Mouse (Mus musculus) heart, postnatal 14 days (tissue): ENCODE measurements around the gene Ostc. TPM values are rescaled to one million over a fixed set of nuclear protein-coding genes. Genes with fewer than 3 reads are reported as not detected.

ENCODE experiments used
- DNase-seq, 2 experiments: peaks; one replicate each; pipeline ENCODE4 v3.0.0; 2021 to 2022
- intact Hi-C: fragments of 180-260 bp; cut with DNase I; formaldehyde crosslinking; loops from one replicate; pipeline ENCODE4 v1.15.1; 2025
- long read RNA-seq, 2 experiments: library from polyadenylated mRNA; stranded (forward); transcript quantifications; one replicate each; pipeline ENCODE4 v2.0.0; 2021
- total RNA-seq, 2 experiments: library from RNA; stranded (reverse); gene quantifications; 2 replicates each; pipeline ENCODE4 v1.2.3; 2021

Ostc gene
- 10 to 100 TPM; 42.1 to 55.0 TPM for total RNA-seq
- long read RNA-seq, experiment 1, transcript Ostc-201 (4 exons, 1,067 nt), result major isoform, 74 of 82 reads
- long read RNA-seq, experiment 1, partial matches to known transcripts, result 3 of 82 reads
- long read RNA-seq, experiment 1, other reads (novel, unspliced or antisense), result 2 of 82 reads
- long read RNA-seq, experiment 2, transcript Ostc-201 (4 exons, 1,067 nt), result major isoform, 44 of 46 reads
- long read RNA-seq, experiment 2, partial matches to known transcripts, result 0 of 46 reads
- long read RNA-seq, experiment 2, other reads (novel, unspliced or antisense), result 1 of 46 reads

DNA sequence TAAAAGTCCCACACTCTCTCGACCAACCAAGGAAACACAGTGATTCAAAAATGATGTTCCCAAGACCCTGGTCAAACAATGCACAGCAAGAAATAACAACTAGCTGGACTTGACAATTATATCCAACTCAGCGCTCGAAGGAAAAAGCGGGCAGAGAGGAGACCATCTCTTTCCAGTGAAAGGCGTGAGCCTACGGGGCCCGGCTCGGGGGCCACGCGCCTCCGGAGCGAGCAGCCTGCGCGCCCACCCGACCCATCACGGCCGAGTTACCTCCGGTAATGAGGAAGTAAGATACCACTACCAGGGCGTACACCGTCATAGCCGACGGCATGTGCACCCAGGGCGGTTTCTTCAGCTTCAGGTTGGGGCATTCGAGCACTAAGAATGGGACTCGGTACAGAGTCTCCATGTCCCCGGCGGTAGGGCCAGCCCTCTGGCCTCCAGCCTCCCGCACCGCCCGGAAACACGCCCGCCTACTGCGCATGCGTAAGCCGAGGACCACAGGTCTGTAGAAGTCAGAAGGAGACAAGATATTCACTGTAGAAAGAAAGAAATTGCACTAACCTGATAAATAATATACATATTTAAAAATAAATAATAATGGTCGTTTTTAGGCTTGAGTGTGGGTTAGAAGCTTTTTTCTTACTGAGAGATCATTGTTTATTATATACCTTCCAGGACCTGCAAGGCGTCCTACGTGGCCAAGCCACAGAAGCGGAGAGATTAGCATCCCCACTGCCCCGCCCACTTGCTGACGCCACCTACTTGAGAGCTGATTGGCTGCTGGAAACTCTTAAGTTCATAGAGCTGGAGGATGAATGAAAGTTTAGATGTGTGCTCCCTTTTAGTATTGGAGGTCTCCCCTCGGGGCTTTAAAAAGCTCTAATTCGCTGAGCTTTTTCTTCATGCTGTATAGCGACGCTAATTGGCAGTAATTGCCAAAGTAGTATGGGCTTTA, at the start of gene Ostc:
TSS of gene Ostc (minus strand) at position 478 of the 958 bp plus-strand sequence.
- intact Hi-C loops, result no loop called here
- peak; percentile 94 to 95 for DNase-seq

DNA sequence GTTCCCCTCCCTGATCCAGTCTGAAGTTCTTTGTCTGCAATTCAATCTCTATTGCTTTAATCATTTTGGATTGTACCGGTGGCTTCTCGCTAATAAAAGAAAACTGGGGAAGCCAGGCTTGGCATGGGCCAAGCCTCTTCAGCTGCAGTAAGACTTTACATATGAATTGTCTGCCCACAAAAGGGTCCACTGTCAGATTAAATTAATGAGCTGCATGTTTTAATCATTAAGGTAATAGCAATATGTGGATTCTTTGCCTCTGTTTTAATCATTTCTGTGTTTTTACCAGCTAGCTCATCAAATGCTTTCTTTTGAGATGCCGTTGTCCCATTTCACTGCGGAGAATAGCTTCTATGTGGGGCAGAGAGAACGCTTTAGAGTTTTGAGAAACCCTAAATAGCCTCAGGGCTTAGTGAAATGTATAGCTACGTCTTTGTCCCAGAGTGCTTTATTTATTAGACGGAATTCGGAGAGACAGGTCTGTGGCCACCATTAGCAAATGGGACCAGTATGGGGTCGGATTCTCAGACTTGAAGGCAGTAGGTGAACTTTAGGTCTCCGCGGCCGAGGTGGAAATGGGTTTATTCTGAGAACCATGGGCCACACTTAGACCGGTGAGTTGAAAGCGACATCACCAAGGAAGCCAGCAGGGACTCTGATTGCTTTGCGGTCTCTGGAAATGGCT, 49.1 kb upstream of the Ostc start:
- DNase-seq, result no peak
- intact Hi-C loops, result no loop called here

DNA sequence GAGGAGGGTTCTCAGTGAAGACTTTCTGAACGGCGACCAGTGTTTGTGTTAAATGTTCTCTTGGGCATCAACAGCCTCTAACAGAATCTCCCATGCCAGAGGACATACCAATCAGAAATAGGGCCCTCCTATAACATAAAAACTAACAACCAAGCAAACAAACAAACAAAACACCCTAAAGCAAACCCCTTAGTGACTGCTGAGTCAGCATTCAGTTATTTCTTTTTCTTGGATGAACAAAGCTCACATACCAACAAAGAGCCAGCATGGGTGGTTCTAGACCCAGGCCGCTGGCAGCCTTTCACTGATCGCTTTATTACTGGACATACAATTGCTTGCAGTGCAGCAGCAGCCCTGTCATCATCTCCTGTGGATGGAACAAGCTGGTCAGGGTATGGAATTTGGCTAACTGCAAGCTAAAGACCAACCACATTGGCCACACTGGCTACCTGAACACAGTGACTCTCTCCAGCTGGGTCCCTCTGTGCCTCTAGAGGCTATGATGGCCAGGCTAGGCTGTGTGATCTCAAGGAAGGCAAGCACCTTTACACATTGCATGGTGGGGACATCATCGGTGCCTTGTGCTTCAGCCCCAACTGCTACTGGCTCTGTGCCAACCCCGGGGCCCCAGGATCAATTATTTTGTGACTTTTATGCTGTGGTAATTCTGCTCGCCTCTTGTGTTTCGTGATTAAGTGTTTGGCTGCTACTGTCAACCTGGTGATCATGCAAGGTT, 48.0 kb upstream of the Ostc start:
- DNase-seq, result no peak
- intact Hi-C loops, result no loop called here

DNA sequence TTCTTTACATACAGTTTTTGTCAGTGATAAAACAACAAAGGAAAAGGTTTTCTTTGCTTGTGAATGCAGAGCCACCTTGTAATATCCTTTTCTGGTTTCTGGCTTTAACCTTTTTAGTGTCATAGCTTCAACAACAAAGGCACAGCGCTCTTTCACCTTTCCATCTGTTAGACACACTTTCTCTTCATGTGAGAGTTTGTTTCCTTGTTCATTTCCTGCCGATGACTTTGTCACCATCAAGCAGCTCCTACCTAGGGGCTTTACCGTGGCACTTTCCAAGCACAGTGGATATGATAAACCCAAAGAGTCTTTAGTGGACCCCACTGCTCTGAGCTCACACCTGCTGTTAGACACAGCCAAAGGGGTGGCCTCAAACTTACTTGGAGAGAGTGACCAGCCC, 40.0 kb upstream of the Ostc start:
- intact Hi-C loops, result no loop called here
- no peak for DNase-seq

DNA sequence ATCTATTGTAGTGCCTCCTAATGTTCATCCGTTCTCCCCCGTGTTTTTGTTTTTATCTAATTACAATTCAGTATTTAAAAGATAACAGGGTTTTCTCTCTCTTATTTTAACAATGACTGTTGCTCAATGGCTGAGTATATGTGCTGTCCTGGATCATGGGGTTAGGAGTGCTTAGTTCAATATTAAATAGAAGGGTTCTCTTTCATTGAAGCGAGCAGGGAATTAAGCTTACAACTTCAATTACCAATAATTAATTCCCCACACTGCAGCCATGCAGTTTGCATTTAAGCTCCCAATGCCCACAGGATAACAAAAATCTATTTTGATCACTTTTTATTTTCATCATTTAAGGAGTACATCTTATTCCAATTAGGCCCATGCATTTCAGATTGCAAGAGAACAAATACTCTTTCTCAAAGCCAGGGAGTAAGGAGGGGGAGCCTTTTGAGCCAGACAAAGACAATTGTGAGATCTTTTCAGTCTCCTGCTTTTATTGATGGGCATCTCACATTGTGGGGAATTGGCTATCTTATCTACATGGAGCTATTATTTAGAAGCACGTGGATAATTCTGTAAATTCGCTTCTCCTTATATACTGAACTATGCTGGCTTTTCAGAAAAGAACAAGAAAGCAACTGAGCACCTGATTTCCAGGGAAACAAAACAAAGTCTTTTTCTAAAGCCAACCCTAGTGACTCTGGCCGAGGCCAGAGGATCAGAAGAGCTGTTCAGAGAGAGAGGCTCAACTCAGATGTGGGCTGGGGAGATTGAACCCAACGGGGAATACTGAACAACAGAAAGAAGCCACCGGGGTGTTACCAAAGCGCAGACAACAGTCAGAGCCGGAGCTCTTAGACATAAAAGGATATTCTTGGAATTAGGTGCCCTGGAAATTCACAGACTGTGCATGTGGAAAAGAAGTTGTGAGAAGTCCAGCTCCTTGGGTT, 37.7 kb upstream of the Ostc start:
- DNase-seq, result no peak
- intact Hi-C loops, result no loop called here

DNA sequence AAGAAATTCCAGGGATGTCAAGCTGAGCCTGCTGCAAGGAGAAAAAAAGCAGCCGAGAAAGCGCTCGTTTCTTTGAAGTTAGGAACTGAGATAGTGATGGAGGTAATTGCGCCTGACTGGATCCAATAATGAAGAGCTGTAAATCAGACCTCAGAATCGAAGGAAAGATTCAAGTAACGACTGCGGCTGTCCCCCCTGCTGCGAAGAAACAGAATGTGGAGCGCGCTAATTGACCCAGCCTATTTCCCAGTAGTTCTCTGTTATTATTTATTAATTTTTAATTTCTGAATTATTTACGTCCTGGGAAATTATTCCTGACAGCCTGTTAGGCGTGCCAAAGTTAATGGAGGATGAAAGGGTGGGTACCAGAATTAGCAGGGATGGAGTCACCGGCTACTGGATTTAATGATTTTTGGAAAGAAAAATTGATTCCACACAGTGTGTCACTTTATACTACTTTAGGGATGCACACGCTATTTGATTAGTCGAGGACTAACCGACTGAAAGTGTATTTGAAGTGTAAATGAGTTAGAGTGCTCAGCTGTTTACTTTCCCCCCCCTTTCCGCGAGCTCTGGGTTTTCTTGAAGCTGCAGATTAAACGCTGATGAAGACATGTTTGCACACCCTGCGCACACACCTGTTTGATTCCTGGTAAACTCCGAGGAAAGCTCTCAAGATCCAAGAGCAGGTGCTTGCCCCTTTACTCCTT, 28.6 kb upstream of the Ostc start:
- intact Hi-C loops, result loop anchor here (10.0 kb wide), 1 partner anchor 377 kb away; the partner anchor contains the start of gene Lef1

DNA sequence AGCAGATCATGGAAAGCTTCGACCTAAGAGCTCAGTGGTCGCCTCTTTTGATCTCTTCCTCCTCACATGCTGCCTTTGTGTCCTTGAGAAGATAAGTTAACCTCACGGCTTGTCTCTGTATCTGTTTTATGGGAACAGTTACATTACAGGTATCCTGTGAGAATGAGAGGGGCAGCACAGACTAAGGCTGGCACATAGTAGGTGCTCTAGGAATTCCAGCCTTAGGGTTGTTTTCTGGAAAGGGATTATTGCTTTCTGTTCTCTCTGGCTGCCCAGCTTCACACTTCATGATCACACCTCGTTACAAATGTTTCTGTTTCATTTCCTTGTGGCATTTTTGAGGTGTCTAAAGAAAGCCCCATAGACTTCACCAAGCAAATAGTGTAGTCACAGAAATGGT, 27.5 kb upstream of the Ostc start:
- no peak for DNase-seq
- intact Hi-C loops, result loop anchor here (10.0 kb wide), 1 partner anchor 378 kb away; the partner anchor contains the start of gene Lef1

More for the DNA sequence above, 28.6 kb upstream of the Ostc start:
- DNase-seq, result no peak

DNA sequence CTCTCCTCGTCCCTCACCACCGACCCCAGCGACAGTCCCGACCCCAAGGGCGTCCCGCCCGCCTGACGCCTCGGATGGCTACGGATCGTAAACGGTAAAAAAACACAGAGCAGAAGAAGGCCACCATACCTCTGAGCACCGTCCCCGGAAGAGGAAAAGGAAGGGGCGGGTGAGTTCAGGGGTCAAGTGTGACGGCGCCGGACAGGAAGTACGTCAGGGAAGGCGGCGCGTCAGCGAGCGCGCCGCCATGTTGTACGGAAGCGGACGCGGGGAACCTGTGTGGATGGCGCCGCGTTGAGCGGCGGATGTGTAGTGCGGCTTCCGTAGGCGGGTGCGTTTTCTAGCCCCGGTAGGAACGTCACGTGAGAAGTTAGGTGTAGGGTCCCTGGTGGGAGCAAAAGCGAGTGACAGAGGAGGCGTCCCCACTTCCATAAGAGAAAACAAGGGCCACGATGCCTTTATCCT, 21.0 kb upstream of the Ostc start, which contains the start of gene Rpl34:
TSS of gene Rpl34 (minus strand) at position 210 of the 465 bp plus-strand sequence.
- peak; percentile 93 to 96 for DNase-seq
- intact Hi-C loops, result loop anchor here (10.0 kb wide), 1 partner anchor 385 kb away; the partner anchor contains the start of gene Lef1

DNA sequence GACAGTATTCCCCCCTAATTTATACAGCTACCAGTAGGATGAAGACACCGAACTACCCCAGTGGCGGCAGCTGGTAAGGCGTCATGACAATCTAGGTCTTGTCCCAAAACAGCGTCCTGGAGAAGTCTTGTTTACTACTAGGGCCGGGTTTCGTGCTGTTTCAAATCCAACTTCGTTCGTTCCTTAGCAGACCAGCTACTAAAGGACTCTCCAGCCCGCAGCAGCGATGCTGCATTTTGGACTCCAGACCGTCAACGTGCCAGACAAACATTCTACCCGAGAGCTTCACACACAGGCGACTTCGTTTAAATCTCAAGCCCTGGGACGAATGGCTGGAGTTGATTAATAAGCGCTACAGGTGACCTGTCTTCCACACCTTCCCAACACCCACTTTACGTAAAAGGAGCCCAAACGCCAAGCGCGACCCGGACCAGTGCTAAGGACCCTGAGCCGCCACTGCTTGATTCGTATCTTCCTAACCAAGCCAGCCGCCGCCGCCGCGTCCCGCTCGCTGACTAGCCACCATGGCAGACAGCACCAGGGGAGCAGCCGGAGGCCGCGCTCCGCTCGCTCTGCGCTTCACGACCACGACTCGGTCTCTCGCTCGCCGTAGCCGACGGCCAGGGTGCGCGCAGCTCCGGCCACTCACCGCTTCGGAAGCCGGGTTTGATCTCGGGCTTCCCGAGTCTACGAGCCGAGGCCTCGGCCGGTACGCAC, 20.4 kb upstream of the Ostc start:
- intact Hi-C loops, result loop anchor here (10.0 kb wide), 3 partner anchors 385 to 1195 kb away; partner anchors contain the start of genes Elovl6, Lef1 and Papss1
- peak; percentile 14 to 59 for DNase-seq

DNA sequence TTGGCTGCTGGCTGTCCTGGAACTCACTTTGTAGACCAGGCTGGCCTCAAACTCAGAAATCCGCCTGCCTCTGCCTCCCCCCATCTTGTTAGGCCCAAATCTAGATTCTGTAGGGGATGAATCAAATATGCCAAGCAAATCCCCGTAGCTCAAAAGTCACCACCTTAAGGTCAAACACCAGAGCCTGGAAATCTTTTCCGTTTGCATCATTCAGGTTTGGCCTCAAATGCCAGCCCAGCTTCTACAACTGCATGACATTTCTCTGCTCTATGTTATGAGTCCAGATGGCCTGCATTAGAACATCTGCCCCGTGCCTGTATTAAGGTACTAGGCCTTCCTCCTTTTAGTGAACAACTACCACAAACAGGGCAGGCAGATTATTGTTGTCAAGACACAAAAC, 18.4 kb upstream of the Ostc start:
- intact Hi-C loops, result loop anchor here (10.0 kb wide), 2 partner anchors 837 to 1193 kb away; partner anchors contain the start of genes Elovl6 and Papss1
- no peak for DNase-seq

DNA sequence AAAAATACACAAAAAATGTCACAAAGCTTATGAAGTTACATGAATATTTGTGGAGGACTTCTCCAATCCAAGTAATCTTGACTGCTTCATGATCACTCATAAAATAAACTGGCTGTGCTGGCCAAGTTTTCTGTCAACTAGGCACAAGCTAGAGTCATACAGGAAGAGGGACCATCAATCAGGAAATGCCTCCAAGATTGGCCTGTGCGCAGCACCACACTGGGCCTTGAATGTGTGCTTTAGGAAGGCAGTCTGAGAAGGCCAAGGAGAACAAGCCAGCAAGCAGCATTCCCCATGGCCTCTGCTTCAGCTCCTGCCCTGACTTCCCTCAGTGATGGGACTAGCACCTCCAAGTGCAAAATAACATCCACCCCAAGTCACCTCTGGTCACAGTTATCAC, 17.8 kb upstream of the Ostc start:
- no peak for DNase-seq
- intact Hi-C loops, result loop anchor here (10.0 kb wide), 2 partner anchors 838 to 1192 kb away; partner anchors contain the start of genes Elovl6 and Papss1

DNA sequence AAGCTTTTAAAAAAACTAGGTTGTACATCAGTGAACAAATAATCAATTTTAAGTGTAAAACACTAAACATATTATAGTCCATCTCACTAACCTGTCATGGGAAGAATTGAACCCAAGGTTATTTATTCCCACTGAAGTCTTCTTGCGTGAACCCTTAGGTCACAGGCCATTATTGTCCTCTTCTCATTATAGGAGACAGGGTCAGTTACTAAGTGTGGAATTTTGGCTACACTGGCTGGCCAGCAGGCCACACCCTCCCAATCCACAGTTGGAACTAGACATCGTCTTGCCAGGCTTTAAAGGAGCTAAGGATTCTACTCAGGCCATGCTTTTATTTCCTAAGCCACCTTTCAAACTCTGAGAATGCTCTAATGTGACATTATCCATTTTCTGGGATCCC, 16.5 kb upstream of the Ostc start:
- intact Hi-C loops, result loop anchor here (10.0 kb wide), 2 partner anchors 839 to 1191 kb away; partner anchors contain the start of genes Elovl6 and Papss1
- DNase-seq, result no peak

DNA sequence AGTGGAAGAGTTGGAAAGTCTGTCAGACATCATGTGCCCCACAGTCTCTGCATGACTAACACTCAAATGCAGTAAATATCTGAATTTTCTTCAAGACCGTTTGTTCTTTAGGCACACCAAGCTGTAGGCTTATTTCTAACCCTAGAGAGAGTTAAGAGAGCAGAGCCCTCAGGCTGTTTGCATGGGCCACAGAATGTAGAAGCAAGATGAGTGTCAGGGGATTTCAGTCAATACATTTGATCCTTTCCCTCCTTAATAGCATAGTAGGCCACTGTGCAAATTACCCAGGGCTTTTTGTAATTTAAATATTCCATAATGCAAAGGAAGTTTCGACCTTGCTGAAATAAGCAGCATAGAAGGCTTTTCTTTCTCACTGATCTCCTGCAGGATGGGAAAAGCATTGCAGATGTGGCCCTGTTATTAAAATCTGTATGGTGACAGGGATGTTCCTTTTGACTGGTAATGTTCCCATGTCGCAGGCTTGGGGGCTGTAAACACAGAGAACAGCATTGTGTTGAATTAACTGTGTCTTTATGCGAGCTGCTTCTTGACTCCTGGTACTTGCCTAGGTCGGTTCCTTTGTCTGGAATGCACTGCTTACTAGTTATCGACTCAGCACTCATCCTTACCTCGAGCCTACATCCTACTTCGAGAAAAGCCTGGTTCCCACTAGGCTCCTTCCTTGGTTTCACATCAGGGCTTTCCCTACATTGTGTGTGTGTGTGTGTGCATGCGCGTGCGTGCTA, 13.7 kb upstream of the Ostc start:
- intact Hi-C loops, result loop anchor here (10.0 kb wide), 2 partner anchors 842 to 1188 kb away; partner anchors contain the start of genes Elovl6 and Papss1
- DNase-seq, result no peak

DNA sequence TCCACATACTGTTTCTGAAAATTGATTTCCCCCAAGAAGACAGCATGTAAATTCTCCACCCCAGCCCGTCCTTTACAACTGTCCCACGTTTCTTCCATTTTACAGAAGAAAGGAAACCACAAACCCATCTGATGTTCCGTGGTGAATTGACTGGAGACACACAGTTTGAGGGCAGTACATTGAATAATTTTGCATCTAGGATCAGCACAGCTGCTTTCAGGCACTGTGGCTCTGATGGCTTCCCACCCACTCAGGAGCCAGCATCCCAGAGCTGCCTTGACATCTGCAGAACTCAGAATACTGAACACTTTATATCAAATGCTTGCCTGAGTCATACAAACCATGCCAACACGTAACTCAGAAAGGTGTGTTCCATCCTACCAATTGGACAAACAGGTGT, 11.0 kb upstream of the Ostc start:
- no peak for DNase-seq
- intact Hi-C loops, result loop anchor here (10.0 kb wide), 2 partner anchors 845 to 1185 kb away; partner anchors contain the start of genes Elovl6 and Papss1

DNA sequence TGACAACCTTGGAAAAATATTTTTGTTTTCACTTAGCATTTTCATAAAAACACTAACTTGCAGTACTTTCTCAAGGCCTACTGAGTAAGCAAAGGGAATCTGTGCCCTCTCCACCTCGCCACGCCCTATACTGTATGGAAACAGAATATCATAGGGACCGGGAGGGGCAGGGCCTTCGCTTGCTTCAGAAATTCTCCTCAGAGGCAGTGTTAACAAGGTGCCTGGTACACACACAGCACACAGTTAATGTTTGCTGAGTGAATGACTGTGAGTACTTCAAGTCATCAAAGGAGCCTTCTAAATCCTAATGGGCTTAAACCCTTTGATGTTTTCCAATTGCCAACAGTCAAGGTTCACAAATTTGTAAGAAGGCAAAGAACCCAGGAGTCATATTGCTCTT, 9.6 kb upstream of the Ostc start:
- intact Hi-C loops, result loop anchor here (10.0 kb wide), 1 partner anchor 884 kb away; the partner anchor contains the start of genes Cfi and Gar1
- no peak for DNase-seq

DNA sequence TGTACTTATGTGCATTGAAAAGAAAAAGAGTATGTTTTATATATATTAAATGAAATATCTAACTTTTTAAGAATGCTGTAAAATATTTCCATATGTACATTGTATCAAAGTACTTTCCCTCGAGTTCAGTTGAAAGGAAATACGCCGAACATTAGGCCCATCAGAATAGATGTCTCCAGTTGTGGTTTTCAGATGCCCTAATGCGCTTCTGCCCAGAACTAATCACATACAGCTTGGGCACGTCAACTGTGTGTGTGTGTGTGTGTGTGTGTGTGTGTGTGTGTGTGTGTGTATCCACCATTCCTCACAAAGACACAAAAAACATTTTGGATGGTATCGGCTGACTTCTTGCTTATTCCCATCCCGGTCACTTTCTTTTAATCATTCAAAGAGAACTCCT, 7.3 kb upstream of the Ostc start:
- intact Hi-C loops, result loop anchor here (10.0 kb wide), 1 partner anchor 882 kb away; the partner anchor contains the start of genes Cfi and Gar1

More for the DNA sequence above, 7.3 kb upstream of the Ostc start:
- DNase-seq, result no peak
